Mouse (Mus musculus) T-helper 2 cell (primary cell): ENCODE measurements around the gene Tbc1d25.

Experiments
- in situ Hi-C: fragments of 300-600 bp; cut with MboI, MseI; formaldehyde crosslinking; loops from one replicate; pipeline ENCODE4 v1.15.1; 2025; ENCODE audit warnings: high pct_unique_total_duplicates

The Tbc1d25 gene

GRCm38 (mm10) chrX:8182871-8183540, 7.0 kb upstream of the Tbc1d25 start:
- in situ Hi-C loops, result no loop called here

- in situ Hi-C loops, result no loop called here
Measured at GRCm38 (mm10) chrX:8179646-8180045, 3.7 kb upstream of the Tbc1d25 start.

GRCm38 (mm10) chrX:8178871-8179270, 2.9 kb upstream of the Tbc1d25 start:
- in situ Hi-C loops, result no loop called here

GRCm38 (mm10) chrX:8175169-8175503, 845 bp downstream of the Tbc1d25 start:
- in situ Hi-C loops, result no loop called here

- in situ Hi-C loops, result no loop called here
Measured at GRCm38 (mm10) chrX:8167716-8168647, 8.0 kb downstream of the Tbc1d25 start.

- in situ Hi-C loops, result no loop called here
Measured at GRCm38 (mm10) chrX:8164471-8164870, 11.5 kb downstream of the Tbc1d25 start.

- in situ Hi-C loops, result no loop called here
Measured at GRCm38 (mm10) chrX:8163076-8163475, 12.9 kb downstream of the Tbc1d25 start.

GRCm38 (mm10) chrX:8145153-8145991, 30.6 kb downstream of the Tbc1d25 start, which contains the start of gene Rbm3:
TSS of gene Rbm3 (minus strand) at chrX:8145880.
- in situ Hi-C loops, result no loop called here

- in situ Hi-C loops, result no loop called here
Measured at GRCm38 (mm10) chrX:8143750-8144149, 32.2 kb downstream of the Tbc1d25 start.

- in situ Hi-C loops, result no loop called here
Measured at GRCm38 (mm10) chrX:8142948-8143347, 33.0 kb downstream of the Tbc1d25 start.

- in situ Hi-C loops, result no loop called here
Measured at GRCm38 (mm10) chrX:8141058-8141457, 34.9 kb downstream of the Tbc1d25 start.

GRCm38 (mm10) chrX:8140446-8140845, 35.5 kb downstream of the Tbc1d25 start:
- in situ Hi-C loops, result no loop called here

GRCm38 (mm10) chrX:8139480-8139879, 36.5 kb downstream of the Tbc1d25 start:
- in situ Hi-C loops, result no loop called here

- in situ Hi-C loops, result no loop called here
Measured at GRCm38 (mm10) chrX:8135886-8136285, 40.1 kb downstream of the Tbc1d25 start.

GRCm38 (mm10) chrX:8132017-8132976, 43.7 kb downstream of the Tbc1d25 start, which contains the start of gene Wdr13:
TSS of gene Wdr13 (minus strand) at chrX:8132892.
- in situ Hi-C loops, result no loop called here

GRCm38 (mm10) chrX:8131393-8131792, 44.6 kb downstream of the Tbc1d25 start:
- in situ Hi-C loops, result no loop called here

GRCm38 (mm10) chrX:8125235-8125634, 50.7 kb downstream of the Tbc1d25 start:
- in situ Hi-C loops, result no loop called here

GRCm38 (mm10) chrX:8123821-8124470, 52.0 kb downstream of the Tbc1d25 start:
- in situ Hi-C loops, result no loop called here

- in situ Hi-C loops, result no loop called here
Measured at GRCm38 (mm10) chrX:8117264-8117663, 58.7 kb downstream of the Tbc1d25 start.

GRCm38 (mm10) chrX:8115275-8115674, 60.7 kb downstream of the Tbc1d25 start:
- in situ Hi-C loops, result no loop called here
